Mouse (Mus musculus) regulatory T cell (primary cell): ENCODE measurements around the gene Astn2.

Source experiments
- in situ Hi-C: fragments of 300-600 bp; cut with MboI, MseI; formaldehyde crosslinking; loops from one replicate; pipeline ENCODE4 v1.15.1; 2025; ENCODE audit warnings: high pct_unique_total_duplicates

Astn2 gene

DNA sequence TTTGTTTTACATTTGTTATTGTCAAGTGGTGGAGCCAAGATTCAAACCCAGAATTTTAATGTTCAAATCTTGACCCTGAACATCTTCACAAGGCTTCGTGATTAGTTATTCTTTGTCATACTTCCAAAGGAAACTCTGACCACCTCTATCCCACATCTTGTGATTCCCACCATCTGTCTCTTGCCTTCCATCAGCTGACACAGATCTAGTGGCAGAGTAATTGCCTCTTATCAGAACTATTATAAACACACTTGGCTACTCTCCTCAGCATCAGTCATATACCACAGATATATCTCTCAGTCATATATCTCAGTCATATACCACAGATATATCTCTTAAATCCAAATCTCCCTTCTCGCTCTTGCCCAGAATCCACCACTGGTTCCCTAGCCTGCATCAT lies 983.1 kb downstream of the Astn2 start:
- in situ Hi-C loops = no loop called here

DNA sequence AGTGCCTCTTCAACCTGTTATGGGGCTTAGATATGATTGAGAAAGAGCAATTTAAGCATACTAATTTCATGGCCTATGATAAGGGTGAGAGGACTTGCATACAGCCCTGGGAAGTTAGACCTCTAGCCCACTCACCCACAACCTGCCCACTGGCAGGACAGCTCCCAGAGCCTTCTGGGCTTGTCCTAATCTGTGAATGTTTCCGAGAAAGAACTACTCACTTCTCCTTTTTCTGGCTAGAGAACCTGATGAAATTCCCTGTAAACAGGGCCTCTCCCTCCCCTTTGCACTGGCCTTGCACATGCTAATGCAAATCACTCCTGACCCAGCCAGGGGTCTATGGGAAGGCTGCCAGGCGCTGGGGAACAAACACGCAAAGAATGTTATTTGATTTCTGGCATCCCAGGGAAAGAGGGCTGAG lies 983.9 kb downstream of the Astn2 start:
- in situ Hi-C loops = no loop called here

GRCm38 (mm10) chr4:65415507-65415906 lies 988.9 kb downstream of the Astn2 start:
- in situ Hi-C loops = no loop called here

DNA sequence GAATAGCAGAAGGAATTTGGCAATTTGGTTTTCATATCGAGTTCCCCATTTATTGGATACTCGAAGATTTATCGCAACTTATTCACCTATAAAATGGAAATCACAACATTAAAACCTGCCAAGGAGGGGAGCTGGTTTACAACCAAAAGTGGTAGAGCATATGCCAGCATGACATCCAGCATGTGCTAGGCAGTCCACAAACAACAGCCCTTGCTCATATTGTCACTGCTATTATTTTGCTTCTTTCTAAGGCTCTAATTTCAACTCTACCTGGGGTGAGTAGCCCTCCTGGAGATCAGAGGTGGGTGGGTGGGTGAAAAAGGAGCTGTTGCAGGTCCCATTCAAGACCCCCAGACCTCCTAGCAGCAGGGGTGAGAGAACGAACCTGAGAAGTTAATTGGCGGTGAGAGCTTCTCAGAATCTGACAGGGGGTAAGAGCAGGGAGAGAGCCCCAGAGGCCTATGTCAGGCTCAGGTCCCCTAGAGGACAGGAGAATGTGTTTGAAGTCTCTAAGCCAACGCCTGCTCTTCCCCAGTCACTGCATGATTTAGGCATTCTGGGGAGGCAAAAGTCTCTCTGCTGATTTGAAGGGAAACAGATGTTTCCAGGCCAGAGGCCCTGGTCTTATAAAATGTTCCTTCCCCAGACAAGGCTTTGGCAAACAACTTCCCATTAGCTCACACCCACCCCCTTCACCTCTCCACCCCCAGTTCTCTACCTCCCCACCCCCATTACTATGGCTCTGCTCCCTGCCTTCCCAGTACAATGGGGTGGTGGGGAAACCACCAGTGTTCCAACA lies 1001.4 kb downstream of the Astn2 start:
- in situ Hi-C loops = no loop called here

DNA sequence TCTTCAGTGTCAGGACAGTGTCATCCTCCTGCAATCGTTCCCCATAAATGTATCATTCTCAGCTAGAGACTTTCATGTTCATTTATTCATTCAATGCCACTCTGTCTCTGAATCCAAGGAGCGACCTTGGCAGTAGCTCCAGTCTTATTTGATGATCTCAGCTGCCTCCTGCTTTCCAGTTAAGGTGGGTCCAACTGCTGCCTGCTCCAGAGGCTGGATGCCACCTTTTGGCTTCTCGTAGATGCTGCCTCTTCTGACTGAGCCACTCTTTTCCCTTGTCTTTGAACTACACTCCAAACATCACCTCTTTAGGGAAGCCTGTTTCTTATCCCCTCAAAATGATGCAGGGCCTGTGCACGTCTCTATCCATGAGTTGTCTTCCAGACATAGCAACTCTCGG lies 1002.1 kb downstream of the Astn2 start:
- in situ Hi-C loops = no loop called here

DNA sequence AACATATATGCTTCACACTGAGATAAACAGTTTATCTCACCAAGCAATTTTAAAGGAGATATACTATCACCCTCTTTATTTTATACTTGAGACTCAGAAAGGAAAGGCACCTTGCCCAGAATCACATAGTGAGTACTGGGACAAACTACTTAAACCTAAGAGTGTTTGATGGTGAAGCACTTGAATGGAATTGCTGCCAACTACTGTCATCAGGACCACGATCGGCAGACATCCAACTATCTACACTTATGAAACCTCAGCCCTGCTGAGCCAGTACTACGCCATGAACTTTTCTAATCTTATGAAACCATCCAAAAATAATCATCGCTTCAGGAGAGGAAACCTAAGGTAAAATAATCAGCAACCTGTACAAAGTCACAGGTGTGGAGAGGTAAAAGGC lies 1005.0 kb downstream of the Astn2 start:
- in situ Hi-C loops = no loop called here

GRCm38 (mm10) chr4:65396806-65397205 lies 1007.6 kb downstream of the Astn2 start:
- in situ Hi-C loops = no loop called here

DNA sequence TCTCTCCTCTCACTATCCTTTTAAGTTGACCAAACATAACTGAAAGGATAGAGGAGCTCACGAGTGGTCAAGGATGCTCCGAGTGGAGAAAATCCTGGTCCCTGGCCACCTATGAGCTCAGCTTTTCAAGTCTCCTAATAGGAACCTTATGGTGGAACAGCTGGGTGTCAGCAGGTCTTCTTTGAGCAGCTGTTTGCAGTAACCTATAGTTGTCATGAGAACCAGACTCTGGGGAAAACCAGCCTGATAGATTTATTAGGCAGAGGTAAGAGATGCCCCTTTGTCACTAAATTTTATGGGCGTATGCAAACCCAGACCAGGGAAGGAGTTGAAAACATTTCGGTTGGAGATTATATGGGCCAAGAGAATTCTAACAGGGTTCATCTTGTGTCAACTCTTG lies 1013.4 kb downstream of the Astn2 start:
- in situ Hi-C loops = no loop called here

GRCm38 (mm10) chr4:65383070-65383469 lies 1021.3 kb downstream of the Astn2 start:
- in situ Hi-C loops = no loop called here

- in situ Hi-C loops = no loop called here
Measured at GRCm38 (mm10) chr4:65379461-65379860, 1025.0 kb downstream of the Astn2 start.

DNA sequence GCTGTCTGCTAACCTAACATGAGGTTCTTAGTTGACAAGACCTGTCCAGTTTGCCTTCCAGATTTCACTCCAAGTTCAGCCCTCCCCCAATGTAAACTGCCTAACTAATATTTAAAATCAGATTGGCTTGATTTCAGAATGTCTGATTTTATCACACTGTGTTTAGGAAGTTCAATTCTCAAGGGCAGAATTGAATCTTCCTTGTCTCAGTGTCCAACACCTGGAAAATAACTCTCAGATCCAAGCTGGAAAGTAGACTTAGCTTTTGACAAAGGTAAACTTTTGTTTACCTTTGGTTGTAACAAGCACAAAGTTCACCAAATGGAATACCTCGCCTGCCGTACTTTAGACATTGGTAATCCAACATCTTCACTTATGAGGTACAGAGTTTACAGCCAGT lies 1027.8 kb downstream of the Astn2 start:
- in situ Hi-C loops = no loop called here

DNA sequence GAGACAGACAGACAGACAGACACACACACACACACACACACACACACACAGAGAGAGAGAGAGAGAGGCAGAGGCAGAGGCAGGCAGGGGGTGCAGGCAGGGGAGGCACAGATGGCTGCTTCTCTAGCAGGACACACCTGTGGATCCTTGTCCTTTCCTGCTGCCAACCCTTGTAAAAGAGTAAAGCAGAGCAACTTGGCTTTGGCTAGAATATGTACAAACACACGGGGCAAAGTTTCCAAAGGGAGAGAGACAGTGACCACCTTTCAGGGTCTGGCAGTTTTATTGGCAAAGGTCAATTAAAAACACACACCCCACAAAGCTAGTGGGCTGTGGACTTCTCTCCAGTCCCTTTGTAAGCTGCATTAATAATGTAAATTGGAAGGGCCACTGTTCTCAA lies 1030.6 kb downstream of the Astn2 start:
- in situ Hi-C loops = no loop called here

DNA sequence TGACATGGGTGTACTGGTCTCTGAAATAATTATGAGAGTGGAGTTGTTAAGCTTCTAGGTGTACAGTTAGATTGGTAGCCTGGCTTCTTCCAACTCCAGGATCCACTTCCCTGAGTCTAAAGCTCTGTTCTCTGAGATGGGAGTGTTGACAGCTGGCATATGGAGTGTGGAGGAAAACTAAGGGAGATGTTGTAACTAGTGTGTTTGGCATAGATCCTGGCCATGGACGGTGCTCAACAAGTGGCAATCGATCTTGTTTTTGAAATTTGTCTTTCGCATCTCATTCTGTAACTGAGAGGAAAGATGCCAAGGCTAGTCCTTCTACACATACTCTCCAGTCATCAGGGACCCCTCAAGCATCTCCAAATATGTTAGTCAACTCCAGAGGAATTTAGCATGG lies 1031.7 kb downstream of the Astn2 start:
- in situ Hi-C loops = no loop called here

DNA sequence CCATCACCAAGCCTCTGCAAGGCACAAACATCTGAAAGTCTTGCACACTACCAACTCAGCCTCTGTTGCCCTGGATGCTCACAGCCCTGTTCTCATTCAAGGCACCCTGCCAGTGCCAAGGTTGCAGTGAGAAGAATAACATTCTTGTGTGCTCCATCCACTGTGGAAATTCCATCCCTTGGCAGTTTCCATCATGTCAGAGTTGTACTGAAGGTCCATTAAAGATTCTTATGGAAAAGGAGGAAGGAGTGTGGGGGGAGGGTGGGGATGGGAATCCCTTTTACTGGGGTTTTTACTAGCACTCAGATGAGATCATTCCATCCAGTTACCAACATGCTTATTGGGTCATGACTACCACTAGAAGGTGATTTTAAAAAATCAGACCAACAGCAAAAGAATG lies 1037.3 kb downstream of the Astn2 start:
- in situ Hi-C loops = no loop called here

- in situ Hi-C loops = no loop called here
Measured at GRCm38 (mm10) chr4:65354580-65354979, 1049.8 kb downstream of the Astn2 start.

DNA sequence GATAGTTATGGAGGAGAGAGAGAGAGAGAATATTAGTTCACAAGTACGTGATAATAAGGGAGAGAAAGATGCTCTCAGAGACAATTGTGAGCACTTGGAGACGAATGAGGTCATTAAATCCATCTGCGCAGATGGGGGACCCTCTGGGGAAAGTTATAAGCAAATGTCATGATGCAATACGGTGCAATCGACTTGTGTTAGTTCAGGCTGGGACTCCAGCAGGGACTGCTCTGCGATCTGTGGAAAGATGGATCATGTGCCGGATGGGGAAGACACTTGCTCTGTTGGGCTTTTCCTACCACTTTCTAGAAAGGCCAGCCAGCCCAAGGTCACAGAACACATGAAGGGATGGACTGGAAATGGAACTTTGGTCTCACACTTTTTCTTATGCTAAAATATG lies 1053.9 kb downstream of the Astn2 start:
- in situ Hi-C loops = no loop called here

GRCm38 (mm10) chr4:65341766-65342165 lies 1062.6 kb downstream of the Astn2 start:
- in situ Hi-C loops = no loop called here

GRCm38 (mm10) chr4:65333718-65334117 lies 1070.7 kb downstream of the Astn2 start:
- in situ Hi-C loops = no loop called here
